ENCODE assay signal across 30 mouse cellular contexts in the genomic region with DNA sequence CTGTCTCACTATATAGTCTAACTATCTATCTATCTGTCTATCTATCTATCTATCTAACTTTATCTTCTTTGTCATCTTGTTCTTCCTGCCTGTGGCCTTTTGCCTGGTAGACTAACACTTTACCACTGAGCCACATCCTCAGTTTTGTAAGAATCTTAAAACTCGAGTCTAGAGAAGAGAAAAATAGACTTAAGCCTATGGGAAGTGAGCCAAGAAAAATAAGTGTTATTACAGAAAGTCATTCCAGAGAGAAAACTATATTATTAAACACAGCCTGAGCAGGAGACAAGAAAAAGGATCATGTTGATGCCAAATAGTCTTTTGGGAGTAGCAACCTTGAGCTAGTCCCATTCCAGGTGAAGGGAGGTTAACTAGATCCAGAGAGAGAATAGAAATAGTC. TPM values are rescaled to one million over a fixed set of nuclear protein-coding genes. Genes with fewer than 3 reads are reported as not detected.
DNase-seq lines count a peak whose midpoint lies in the region; ATAC-seq and TF ChIP-seq lines count a peak whose summit lies in the region.
"Had no signal": no experiment of that assay in that cellular context is flagged by ENCODE, and none has a peak within 500 bp of the region (broad histone marks: within the 10 kb centered on the region; RNA-seq: fewer than 3 reads in every experiment).

No protein-coding gene starts in this region.

- no peak for TF ChIP-seq POLR2A in limb, embryonic 14.5 days (IDR thresholded peaks at IDR 0.05; ENCODE audit: borderline replicate concordance, extremely low read depth, insufficient read depth, insufficient read length)
- no peak for TF ChIP-seq POLR2A in myocyte (IDR thresholded peaks at IDR 0.05; ENCODE audit: insufficient read length, low read depth)

- no peak overlapping the region for H3ac ChIP-seq in myocyte (ENCODE audit: control insufficient read depth, insufficient read length)

- peak; percentile 59 for DNase-seq in limb, embryonic 14.5 days (ENCODE audit: low spot score)
- no peak for DNase-seq in limb, embryonic 10.5 days (ENCODE audit: low spot score)
- peak; percentile 42 for DNase-seq in 3T3-L1 (ENCODE audit: low read depth, low spot score)
- DNase-seq in NIH3T3 (ENCODE audit: low read depth) = peak; percentile 54
- no peak for DNase-seq in gastrocnemius, adult 2 months
- DNase-seq: adrenal gland, postnatal 10 days; adrenal gland, postnatal 36 days; cerebellum, adult 18-20 months; cerebellum, adult 9-10 months; cerebellum, postnatal 14 days; gastrocnemius, postnatal 14 days; heart, adult 11 months had no signal

- H3K79me2 ChIP-seq in myocyte (ENCODE audit: control insufficient read depth, insufficient read depth) = no peaks in the 10 kb centered on the region

- WGBS in limb, embryonic 14.5 days = 25% methylated on average over 1 of the region's 1 CpGs
- 71% methylated on average over 1 of the region's 1 CpGs for WGBS in limb, embryonic 10.5 days

- H3K4me2 ChIP-seq in limb, embryonic 14.5 days (replicated peaks; ENCODE audit: low read depth, low read length, severe bottlenecking) = no peak overlapping the region
- peak overlapping the region; percentile 73 for H3K4me2 ChIP-seq in myocyte (ENCODE audit: low read depth)
- H3K4me2 ChIP-seq: embryonic facial prominence, embryonic 12.5 days; forebrain, embryonic 13.5 days; heart, embryonic 11.5 days; hindbrain, embryonic 12.5 days; hindbrain, embryonic 15.5 days had no signal

- no peak for ATAC-seq in limb, embryonic 14.5 days (ENCODE audit: low FRiP score, low read depth)
- ATAC-seq: forebrain, embryonic 13.5 days; forebrain, embryonic 16.5 days had no signal

- no peak overlapping the region for H3K9ac ChIP-seq in limb, embryonic 14.5 days (ENCODE audit: low read depth, low read length, severe bottlenecking)
- H3K9ac ChIP-seq: embryonic facial prominence, embryonic 12.5 days; forebrain, embryonic 13.5 days; hindbrain, embryonic 12.5 days; hindbrain, embryonic 15.5 days had no signal

- intact Hi-C loops in gastrocnemius, adult 2 months (cut with DNase I) = no loop called here

- H3K4me3 ChIP-seq in limb, embryonic 14.5 days (replicated peaks; ENCODE audit: low read length) = no peak overlapping the region
- no peak overlapping the region for H3K4me3 ChIP-seq in limb, embryonic 10.5 days
- H3K4me3 ChIP-seq in myocyte = no peak overlapping the region
- no peak overlapping the region for H3K4me3 ChIP-seq in gastrocnemius, adult 2 months
- H3K4me3 ChIP-seq: embryonic facial prominence, embryonic 12.5 days; forebrain, embryonic 10.5 days; forebrain, embryonic 13.5 days; hindbrain, embryonic 12.5 days; hindbrain, embryonic 15.5 days had no signal

- no peak overlapping the region for H3K27ac ChIP-seq in limb, embryonic 14.5 days (replicated peaks; ENCODE audit: low read depth, low read length)
- H3K27ac ChIP-seq in limb, embryonic 10.5 days = no peak overlapping the region
- no peak overlapping the region for H3K27ac ChIP-seq in gastrocnemius, adult 2 months
- H3K27ac ChIP-seq: embryonic facial prominence, embryonic 12.5 days; forebrain, embryonic 10.5 days; forebrain, embryonic 13.5 days; hindbrain, embryonic 12.5 days; hindbrain, embryonic 15.5 days had no signal

- TF ChIP-seq CTCF in gastrocnemius, adult 2 months (IDR thresholded peaks at IDR 0.05) = no peak

- no peaks in the 10 kb centered on the region for H3K4me1 ChIP-seq in limb, embryonic 14.5 days (ENCODE audit: control insufficient read depth, insufficient read depth, low read length)
- H3K4me1 ChIP-seq in limb, embryonic 10.5 days = no peaks in the 10 kb centered on the region
- H3K4me1 ChIP-seq: embryonic facial prominence, embryonic 12.5 days; forebrain, embryonic 10.5 days; forebrain, embryonic 13.5 days; hindbrain, embryonic 12.5 days; hindbrain, embryonic 15.5 days had no signal

- H3K36me3 ChIP-seq in limb, embryonic 14.5 days (ENCODE audit: control insufficient read depth, insufficient read depth, low read length) = no peaks in the 10 kb centered on the region
- no peaks in the 10 kb centered on the region for H3K36me3 ChIP-seq in limb, embryonic 10.5 days
- H3K36me3 ChIP-seq in myocyte (ENCODE audit: control insufficient read depth, insufficient read depth) = no peaks in the 10 kb centered on the region
- H3K36me3 ChIP-seq: embryonic facial prominence, embryonic 12.5 days; forebrain, embryonic 10.5 days; hindbrain, embryonic 12.5 days; hindbrain, embryonic 15.5 days had no signal

- H3K9me3 ChIP-seq in limb, embryonic 14.5 days (ENCODE audit: control insufficient read depth, low read length) = no peaks in the 10 kb centered on the region
- H3K9me3 ChIP-seq in limb, embryonic 10.5 days (replicated peaks) = no peaks in the 10 kb centered on the region
- H3K9me3 ChIP-seq: embryonic facial prominence, embryonic 12.5 days; forebrain, embryonic 10.5 days; forebrain, embryonic 13.5 days; hindbrain, embryonic 12.5 days; hindbrain, embryonic 15.5 days had no signal

- H3K27me3 ChIP-seq in limb, embryonic 14.5 days (ENCODE audit: control insufficient read depth, insufficient read depth, low read length) = no peaks in the 10 kb centered on the region
- H3K27me3 ChIP-seq in limb, embryonic 10.5 days (ENCODE audit: low read depth, poor library complexity, severe bottlenecking) = no peaks in the 10 kb centered on the region
- no peaks in the 10 kb centered on the region for H3K27me3 ChIP-seq in myocyte (ENCODE audit: control insufficient read depth, insufficient read depth, insufficient read length)
- H3K27me3 ChIP-seq: embryonic facial prominence, embryonic 12.5 days; forebrain, embryonic 13.5 days; hindbrain, embryonic 12.5 days; hindbrain, embryonic 15.5 days had no signal

TF ChIP-seq in myocyte, 11 proteins besides CTCF, POLR2A, EP300 and RAD21:
- TF ChIP-seq MYOD1 (IDR thresholded peaks at IDR 0.05; ENCODE audit: control insufficient read depth in 1 of 3, insufficient read length in 2 of 3, low read depth in 2 of 3) = no peak

RNA-seq across cellular contexts. Expression of gene C030005K15Rik, which starts 0.6 kb away (rescaled TPM):
- polyA plus RNA-seq in limb, embryonic 14.5 days (2012; rRNA removed) = not detected in 2 replicates
- polyA plus RNA-seq in limb, embryonic 14.5 days (2014; fragmentation: Nextera tagmentation; extraction: Ambion mirVana) = not detected in 2 replicates
- polyA plus RNA-seq in limb, embryonic 10.5 days (2016; fragmentation: Nextera tagmentation; extraction: Ambion mirVana) = not detected in 2 replicates
- polyA plus RNA-seq in myocyte (2012; fragmentation: generic; extraction: Trizol) = not detected
- total RNA-seq in gastrocnemius, adult 2 months (2021) = not detected
- total RNA-seq: adrenal gland, adult 18-20 months; adrenal gland, postnatal 10 days; adrenal gland, postnatal 36 days; ES-E14; gastrocnemius, adult 18-20 months; gastrocnemius, postnatal 14 days; gastrocnemius, postnatal 4 days; heart, adult 8-10 months; heart, postnatal 25 days; hematopoietic stem cell, adult 5-6 weeks had no signal
- polyA plus RNA-seq: embryonic facial prominence, embryonic 12.5 days; forebrain, embryonic 10.5 days; forebrain, embryonic 13.5 days; forebrain, embryonic 16.5 days; heart, embryonic 11.5 days; heart, embryonic 14.5 days; heart, postnatal 0 days; hindbrain, embryonic 12.5 days; hindbrain, embryonic 15.5 days; intestine, embryonic 14.5 days had no signal

RNA-seq across cellular contexts. Expression of gene Ccer1, which starts 33.1 kb away (rescaled TPM):
- not detected in 2 replicates for polyA plus RNA-seq in limb, embryonic 14.5 days (2012; rRNA removed)
- not detected in 2 replicates for polyA plus RNA-seq in limb, embryonic 14.5 days (2014; fragmentation: Nextera tagmentation; extraction: Ambion mirVana)
- polyA plus RNA-seq in limb, embryonic 10.5 days (2016; fragmentation: Nextera tagmentation; extraction: Ambion mirVana) = not detected in 2 replicates
- polyA plus RNA-seq in myocyte (2012; fragmentation: generic; extraction: Trizol) = not detected
- total RNA-seq in gastrocnemius, adult 2 months (2021) = not detected
- total RNA-seq: adrenal gland, adult 18-20 months; adrenal gland, postnatal 10 days; adrenal gland, postnatal 36 days; ES-E14; gastrocnemius, adult 18-20 months; gastrocnemius, postnatal 14 days; gastrocnemius, postnatal 4 days; heart, adult 8-10 months; heart, postnatal 25 days; hematopoietic stem cell, adult 5-6 weeks had no signal
- polyA plus RNA-seq: embryonic facial prominence, embryonic 12.5 days; forebrain, embryonic 10.5 days; forebrain, embryonic 13.5 days; forebrain, embryonic 16.5 days; heart, embryonic 11.5 days; heart, embryonic 14.5 days; heart, postnatal 0 days; hindbrain, embryonic 15.5 days; intestine, embryonic 14.5 days had no signal

Comparison
In these comparisons a context has a peak if more than half of its experiments do, and no peak if none do; other contexts are left out.
1. DNase-seq: peak in limb, embryonic 14.5 days (single experiment), 3T3-L1 (single experiment) and NIH3T3 (single experiment); none in limb, embryonic 10.5 days (single experiment) and gastrocnemius, adult 2 months (single experiment).